Mouse (Mus musculus): Measurements from ENCODE around the gene Cntn2. TPM values are rescaled to one million over a fixed set of nuclear protein-coding genes. Genes with fewer than 3 reads are reported as not detected.

Gene Cntn2
- polyA plus RNA-seq, 3 experiments from 2014 or later = not detected

DNA sequence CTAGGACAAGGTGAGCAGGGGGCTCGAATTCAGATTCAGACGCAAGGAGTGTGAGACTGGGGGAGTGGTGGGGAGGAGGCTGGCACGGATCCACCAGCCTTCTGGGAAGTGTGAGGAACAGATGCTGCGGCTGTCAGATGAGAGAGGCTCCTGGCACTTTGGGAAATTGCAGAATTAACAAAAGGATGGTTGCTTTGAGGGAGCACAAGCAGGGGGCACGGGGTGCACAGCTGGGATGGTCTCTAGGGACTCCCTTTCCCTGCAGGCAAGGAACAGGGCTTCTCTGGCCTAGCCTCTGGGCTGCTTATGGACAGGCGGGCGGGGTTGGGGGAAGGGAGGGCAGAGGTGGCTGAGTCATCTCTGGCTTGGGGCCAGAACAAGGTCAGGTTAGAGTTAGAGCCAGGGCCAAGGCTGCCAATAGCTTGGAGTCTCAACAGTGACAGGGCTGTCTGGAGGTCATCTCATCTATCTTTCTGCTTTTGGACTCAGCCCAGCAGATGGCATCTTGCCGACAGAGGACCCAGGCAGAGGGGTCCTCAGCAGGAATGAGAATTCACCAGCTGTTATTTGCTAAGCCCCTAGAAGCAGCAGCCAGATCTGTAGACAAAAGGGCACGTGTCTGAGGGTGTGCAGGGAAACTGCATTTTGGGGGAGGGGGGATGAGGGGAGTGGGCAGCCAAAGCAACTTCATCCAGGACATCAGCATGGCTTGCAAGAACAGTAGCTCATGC lies 15.0 kb upstream of the Cntn2 start:
- ATAC-seq = no peak

DNA sequence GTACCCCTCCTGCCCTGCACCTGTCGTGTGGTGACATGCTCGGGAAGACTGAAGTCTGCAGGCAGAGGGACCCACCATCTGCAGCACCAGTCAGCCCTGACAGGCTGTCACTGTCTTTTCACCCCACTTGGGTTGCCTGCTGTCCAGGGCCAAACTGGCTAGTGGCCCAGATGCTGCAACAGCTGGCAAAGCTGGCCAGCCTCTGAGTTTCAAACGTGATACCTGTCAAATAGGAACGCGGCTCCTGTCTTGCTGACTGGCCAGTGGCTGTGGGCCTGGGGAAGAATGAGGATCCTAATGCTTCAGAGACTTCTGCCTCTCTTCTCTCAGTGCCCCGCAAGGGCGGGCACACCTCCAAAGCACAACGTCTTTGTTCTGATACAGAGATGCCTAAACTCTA lies 733 bp upstream of the Cntn2 start:
- ATAC-seq = no peak

DNA sequence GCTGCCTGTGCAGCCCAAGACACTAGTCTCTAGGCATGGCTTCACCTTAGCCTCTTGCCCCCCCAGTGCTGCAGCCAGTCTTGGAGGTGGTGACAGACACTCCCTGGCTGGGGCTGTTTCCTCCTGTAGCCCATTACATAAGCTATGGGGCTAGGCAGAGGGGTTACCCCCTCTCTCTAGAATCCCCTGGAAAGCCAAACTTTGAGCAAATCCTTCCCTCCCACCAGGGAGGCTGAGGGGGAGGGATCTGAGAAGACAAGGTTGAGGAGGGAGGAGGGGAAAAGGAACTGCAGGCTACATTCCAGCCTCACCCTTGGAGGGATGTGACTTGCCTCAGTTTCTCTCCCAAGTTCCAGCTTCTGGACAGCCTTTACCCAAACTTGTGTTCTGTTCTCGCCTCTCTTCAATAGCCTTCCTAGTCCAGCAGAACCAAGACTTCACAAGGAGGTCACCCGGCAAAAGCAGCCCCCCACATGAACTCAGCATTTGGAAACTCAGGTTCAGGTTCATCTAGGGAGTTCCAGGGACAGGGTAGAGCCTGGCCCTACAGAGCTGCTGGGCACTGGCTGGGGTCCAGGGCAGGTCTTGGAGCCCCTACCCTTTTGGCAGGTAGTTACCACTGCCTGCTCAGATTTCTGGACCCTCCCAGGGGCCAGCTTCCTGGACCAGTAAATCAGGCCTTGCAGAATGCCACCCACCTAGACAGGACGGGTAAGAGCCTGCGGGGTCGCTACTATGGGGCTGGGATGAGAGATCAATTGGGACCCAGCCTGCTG lies 1.0 kb downstream of the Cntn2 start:
- ATAC-seq = no peak

DNA sequence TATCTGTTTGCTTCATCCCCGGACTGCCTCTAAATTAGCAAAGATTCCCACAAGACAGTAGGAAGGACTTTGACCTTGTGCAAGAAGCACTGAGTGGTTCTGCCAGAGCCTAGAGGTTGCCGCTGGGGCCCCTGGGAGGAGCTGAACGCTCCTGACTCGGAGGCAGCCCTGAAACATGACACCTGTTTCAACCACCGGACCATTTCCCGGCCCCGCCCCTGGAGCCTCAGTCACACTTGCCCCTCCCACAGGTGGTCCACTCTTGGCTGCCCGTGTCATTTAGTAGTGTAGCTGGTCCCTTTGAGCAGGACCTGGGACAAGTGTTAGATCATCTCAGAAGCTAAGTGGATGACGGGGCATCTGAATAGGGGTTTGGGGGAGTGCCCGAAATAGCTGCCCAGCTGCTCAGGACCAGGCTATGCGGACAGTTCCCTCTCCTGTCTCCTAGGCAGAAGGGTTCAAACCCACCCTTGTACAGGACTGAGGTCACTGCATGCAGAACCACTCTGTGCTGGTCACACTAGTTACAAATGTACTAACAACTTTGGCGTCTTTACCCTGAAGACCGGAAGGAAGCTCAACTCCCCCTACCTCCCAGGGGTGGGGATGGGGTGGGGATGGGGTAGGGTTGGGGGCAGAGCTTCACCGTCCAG lies 1.8 kb downstream of the Cntn2 start:
- ATAC-seq = no peak

DNA sequence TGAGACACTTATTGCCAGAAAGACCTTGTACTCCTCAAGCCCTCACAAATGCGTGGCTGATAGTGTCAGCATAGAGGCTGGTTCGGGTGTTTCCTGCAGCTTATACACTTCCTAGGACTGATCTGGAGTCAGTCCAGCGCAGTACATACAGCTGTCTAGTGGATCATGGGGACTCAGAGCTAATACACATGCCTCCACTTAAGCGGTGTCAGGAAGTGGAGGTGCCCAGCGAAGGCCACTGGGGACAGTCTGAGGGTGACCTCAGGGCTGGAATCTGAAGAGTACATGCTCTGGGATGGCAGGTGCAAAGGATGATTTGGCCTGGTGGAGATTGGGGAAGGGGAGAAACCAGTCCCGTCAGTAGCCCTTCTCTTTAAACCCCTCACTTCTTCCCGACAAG lies 2.4 kb downstream of the Cntn2 start:
- ATAC-seq = no peak

DNA sequence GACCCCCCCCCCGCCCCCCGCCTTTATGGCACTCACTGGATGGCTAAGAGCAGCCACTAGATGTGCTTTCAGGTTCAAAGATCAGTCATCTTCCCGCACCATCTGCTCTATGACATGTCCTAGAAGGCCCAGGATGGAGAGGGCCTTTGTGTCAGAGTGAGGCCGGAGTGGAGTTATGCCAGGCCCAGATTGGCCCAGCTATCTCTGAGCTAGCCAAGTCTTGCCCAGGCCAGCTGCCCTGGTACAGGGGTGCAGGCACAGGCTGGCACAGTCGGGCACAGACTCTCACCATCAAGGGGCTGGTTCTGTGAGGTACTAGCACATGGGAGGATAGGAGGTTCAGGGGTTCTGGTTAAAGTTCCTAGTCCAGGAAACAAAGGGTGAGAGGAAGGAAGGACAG lies 5.3 kb downstream of the Cntn2 start:
- ATAC-seq = no peak

DNA sequence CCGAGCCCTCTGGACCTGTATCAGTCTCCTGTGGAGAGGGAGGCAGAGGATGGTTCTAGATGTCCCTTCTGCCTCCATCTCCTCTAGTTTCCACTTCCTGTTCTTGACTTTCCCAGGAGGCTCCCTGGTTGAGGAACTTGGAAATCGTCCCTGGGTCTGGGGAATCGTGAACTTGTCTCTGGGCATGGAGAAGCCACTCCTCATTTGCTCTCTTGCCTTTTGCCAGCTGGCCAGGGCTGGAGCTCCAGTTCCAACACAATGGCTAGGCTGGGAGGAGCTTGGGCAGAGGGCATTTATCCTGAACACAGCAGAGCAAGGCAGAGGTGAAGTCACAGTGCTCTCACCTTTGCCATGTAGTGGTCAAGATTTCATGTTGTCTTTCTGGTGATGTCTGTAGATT lies 6.6 kb downstream of the Cntn2 start:
- ATAC-seq = no peak

DNA sequence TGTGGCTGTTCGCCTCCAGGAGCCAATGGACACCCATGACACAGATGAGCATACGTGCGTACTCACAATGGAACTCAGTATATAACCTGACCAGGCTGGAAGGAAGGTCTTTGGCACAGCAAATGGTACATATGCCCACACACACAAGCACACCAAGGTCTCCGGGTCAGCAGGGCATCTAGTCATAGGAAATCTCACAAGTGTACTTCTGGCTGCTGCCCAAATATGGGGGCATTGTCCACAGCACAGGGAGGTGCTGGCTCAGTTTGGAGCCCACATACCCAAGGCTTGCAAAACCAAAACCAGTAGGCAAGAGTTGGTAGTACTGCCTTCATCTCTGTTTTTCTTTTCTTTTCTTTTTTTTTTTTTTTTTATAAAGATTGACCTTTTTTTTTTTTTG lies 7.5 kb downstream of the Cntn2 start:
- ATAC-seq = no peak

DNA sequence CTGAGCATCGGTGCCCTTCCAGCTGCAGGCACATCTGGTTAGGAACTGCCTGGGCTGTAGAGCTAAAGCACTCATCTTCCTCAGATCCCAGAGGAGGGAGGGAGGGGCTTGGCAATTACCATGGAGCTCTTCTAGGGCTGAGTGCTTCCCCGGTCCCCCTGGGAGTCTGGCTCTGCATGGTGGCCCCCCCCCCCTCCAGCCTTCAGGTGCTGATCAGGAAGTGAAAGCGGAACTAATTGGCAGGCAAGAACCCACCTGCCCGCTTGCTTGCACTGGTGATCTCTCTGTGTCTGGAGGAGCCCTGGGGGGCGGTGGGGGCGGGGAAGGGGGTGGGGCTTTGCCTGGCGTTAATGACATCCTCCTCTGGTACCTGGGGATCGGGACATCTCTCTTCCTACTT lies 9.2 kb downstream of the Cntn2 start:
- ATAC-seq = no peak

DNA sequence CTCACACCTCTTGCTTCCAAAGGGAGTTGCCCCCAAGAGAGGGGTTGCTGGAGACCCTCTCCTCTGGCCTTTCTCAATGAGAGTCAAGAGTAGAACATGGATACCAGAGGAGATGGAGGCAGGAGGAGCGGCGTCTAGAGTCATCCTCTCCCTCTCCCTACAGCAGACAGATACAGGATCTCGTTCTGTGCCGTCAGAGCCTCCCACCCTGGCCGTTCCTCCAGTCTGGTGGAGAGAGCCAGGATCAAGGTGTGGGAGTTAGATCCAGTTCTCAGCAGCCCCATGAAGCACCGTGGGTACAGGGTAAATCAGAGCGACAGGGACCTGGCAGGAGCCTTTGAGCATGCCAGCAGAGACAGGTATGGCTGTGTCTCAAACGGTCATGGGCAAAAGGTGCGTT lies 10.5 kb downstream of the Cntn2 start:
- no peak for ATAC-seq

DNA sequence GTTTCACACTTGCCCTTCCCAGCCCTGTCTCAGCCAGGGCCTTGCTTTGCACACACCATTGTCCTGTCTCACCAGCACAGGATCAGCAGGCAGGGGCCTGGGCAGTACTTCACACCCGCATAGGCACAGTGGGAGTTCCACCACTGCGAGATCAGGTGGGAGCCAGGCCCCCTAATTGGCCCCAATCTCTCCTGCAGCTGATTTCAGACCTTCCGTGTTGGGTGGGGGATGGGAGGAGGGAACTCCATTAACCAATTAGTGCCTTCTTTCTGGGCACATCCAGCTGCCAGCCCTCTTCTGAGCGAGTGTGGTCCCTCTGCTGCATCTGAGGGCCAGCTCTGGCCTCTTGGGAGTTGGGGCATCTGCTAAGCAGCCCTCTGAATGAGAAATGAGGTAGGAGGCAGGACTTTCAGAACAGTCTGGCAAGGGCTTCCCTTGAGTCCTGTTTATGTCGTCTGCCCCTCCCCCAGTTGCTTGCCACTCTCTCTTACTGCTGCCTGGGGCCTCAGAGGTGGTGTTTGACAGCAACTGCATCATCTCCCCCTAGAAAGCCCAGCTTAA lies 12.3 kb downstream of the Cntn2 start:
- no peak for ATAC-seq

DNA sequence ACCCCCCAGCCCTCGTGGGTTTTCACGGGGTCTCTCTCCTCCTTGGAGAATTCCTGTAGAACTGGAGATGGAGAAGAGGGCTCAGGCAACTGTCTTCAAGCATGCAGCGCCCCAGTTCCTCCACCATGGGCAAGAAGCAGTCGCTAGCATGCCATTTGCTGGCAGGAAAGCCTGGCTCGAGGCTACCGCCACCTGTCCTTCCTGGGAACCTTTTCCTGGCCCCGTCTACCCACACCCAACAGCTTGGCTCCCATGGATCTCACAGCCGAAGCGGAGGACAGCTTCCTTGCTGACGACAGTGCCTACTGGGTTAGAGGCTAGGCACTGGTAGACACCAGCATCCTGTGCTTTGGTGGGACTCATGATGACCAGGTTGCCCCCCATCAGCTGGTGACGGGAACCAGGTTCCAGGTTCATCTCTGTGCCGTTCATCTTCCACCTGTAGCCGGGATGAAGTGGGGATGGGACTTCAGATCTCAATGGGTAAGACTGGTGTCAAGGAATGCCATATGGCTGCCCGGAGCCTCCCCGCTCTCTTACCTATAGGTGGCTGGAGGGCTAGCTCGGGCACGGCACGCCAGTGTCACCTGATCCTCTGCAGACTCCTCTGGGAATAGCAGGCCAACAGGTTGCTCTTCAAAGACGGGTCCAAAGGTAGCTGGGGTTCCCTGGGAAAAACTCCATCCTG lies 14.3 kb downstream of the Cntn2 start:
- no peak for ATAC-seq

DNA sequence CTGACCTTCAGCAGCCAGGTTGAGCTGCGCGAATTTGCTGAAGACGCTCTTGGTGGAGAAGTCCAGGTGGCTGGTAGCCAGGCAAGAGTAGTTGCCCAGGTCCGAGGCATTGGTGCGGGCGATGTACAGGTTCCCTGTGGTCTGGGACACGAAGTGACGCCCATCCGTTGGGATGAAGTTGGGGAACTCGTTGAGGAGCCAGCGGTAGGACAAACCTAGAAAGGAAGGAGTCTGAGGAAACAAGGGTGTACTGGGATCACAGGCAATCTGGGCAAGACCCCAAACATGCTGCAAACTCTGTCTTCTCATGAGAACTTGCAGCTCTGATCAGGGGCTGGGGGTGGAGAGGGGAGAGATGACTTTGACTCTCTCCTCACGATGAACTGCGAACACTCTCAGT lies 15.0 kb downstream of the Cntn2 start:
- ATAC-seq = no peak

DNA sequence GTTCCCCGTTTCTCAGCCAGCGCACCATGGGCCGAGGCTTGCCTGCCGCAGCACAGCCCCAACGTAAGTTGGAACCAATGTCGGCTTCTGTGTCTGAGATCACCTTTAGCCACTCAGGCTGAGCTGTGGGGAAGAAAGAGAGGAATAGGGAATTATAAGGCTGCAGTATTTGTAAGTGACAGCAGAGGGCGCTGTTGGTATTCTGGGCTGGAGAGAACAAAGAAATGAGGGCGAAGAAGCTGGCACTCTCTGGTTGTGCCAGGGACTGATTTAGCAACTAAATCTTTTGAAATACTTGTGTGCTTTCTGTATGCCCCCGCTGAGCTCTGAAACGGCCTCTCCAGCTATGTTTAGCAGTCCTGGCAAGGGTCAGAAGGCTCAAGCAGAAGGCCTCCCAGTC lies 17.2 kb downstream of the Cntn2 start:
- ATAC-seq = no peak

DNA sequence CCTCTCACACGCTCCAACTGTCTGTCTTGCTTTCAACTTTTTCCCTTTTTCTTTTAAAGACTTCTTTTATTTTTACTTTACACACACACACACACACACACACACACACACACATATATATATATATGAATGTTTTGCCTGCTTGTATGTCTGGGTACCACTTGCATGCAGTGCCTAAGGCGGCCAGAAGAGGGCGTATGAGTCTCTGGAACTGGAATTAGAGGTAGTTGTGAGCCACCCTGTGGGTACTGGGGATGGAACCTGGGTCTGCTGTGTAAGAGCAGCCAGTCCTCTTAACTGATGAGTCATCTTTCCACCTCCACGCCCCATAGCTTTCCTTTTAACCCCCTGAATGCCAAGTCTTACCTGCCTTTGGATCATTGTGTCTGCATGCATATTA lies 19.1 kb downstream of the Cntn2 start:
- no peak for ATAC-seq

DNA sequence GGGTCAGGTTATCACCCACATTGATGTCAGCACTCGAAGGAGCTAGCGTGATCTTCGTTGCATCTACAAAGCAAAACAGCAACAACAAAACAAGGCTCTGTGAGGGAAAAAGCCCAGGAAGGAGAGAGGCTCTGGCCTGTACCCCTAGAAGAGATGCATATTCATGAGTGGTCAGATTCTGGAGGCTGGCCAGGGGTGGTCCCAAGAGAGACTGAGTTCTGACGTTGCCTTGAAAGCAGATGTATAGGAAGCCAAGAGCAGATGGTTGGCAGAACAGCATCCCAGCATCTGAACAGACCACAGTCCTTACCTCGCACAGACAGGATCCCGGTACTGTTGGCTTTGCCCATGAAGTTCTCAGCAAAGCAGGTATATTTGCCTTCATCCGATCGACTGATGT lies 20.0 kb downstream of the Cntn2 start:
- ATAC-seq = no peak

DNA sequence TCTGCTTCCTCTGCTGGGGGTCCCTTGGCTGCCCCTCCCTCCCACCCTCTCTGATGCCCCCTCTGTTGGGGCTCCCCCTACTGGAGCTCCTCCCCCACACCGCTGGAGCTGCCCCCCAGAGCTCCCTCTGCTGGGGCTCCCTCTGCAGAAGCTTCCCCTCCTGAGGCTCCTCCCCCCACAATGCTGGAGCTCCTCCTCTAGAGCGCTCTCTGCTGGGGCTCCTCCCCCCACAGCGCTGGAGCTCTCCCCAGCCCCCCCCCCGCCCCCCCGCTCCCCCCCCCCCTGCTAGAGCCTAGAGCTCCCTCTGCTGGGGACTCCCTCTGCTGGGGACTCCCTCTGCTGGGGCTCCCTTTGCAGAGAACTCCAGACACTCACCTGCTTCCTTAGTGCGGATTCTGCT lies 22.3 kb downstream of the Cntn2 start:
- no peak for ATAC-seq

DNA sequence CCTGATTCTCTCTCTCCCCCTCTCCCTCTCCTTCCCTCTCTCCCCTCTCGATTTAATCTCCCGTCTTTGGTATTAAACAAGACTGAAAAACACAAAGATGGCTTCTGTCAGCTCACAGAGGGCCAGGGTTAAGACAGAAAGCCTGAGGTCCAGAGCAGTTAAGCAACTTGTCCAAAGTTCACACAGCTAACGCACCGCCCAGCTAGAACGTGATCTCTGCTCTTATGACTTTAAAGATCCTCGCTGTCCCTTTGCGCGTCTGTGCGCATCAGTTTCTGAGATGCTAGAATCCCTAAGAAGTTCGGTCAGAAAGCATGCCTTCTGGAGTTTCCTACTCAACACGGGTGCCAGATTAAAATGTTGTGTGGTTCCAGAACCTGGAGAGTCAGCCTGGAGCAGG lies 23.3 kb downstream of the Cntn2 start:
- ATAC-seq = no peak

DNA sequence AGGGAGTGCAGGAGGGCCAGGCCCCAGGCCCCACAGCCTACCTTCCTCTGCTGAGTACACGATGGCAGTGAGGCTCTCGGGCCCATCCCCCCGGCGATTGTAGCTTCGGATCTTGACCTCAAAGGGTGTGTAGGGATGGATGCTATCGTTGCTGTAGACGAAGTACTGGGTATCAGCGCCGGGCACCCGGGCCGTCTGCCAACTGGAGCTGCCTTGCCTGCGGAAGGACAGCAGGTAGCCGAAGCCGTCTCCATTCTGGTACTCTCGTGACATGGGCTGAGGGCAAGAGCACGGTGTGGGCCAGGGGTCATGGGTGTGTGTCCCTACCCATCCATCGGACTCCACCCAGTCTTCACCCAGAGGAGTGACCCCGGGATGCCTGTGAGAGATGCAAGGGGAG lies 24.4 kb downstream of the Cntn2 start:
- no peak for ATAC-seq

DNA sequence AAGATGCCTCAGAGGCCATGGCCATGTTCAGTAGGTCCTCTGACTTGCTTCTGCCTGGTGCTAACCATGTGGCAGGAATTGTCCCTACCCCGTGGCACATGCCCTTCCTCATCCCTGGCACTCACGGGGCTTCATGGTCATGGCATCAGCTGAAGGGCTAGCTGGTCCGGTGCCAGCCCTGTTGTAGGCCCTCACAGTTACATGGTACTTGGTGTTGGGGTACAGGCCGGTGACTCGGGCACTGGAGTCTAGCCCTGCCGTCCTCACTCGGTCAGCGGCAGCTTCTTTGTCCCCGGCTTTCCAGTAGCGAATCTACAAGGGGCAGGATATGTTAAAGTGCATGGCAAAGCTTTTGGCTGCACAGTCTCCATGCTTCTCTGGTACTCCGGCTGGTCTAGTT lies 26.3 kb downstream of the Cntn2 start:
- no peak for ATAC-seq

DNA sequence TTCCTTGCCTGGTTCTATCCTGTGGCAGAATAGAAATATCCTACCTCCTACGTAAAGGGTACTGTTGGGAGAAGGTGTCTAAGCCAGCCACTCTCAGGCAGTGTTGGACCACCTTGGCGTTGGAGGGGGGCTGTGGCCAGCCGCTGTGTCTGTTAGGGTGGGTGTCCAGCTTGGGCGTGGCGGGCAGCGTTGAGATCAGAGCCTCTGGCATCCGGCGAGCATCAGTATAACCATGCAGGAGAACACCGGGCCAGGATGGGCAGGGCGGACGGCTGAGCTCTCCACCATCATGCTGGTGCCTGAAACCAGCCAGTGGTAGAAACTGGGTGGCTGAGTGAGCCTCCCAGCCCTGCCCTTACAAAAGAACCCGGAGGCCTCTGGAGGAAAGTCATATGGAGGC lies 27.7 kb downstream of the Cntn2 start:
- no peak for ATAC-seq

DNA sequence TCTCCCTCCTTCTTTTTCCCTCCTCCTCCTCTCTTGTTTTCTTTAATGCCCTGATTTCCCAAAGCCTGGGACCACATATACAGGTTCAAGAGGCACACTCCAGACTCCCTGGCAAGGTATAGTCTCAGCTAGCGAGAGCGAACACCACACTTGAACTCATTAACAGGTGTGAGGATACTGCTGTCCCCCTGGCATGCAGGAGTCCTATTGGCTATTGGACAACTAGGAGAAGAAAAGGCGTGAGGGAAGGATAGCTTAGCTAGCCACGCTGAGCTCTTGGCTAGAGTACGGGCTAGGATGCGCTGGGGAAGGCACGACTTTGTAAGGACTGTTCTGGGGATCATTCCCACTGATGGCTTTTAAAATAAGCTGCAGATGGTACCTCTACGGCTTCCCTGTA lies 30.9 kb downstream of the Cntn2 start:
- ATAC-seq = no peak

DNA sequence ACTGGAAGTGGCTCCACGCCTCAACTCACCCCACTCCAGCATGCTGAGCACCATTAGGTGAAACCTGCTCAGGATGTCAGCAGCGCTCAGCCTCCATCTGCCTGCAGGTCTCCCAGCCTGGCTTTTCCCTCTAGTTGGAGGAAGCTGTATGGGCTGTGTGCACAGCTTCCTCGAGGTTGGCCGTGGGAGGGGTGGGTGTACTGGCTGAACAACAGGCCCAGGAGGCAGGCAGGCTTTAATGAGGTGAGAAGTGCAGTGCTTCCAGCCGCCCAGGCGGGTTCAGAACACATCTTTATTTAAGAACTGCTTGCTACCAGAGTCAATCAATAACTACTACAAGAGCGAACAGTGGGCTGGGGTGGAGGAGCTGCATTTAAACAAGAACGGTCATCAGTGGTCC lies 31.5 kb downstream of the Cntn2 start:
- no peak for ATAC-seq
